Mouse (Mus musculus): ENCODE results near the gene Fev. TPM values are rescaled to one million over a fixed set of nuclear protein-coding genes. Genes with fewer than 3 reads are reported as not detected.

Fev gene
- polyA plus RNA-seq (2015; fragmentation: Nextera tagmentation; extraction: Ambion mirVana): 0.17 TPM in 1 of 2 replicates, not detected in the other

DNA sequence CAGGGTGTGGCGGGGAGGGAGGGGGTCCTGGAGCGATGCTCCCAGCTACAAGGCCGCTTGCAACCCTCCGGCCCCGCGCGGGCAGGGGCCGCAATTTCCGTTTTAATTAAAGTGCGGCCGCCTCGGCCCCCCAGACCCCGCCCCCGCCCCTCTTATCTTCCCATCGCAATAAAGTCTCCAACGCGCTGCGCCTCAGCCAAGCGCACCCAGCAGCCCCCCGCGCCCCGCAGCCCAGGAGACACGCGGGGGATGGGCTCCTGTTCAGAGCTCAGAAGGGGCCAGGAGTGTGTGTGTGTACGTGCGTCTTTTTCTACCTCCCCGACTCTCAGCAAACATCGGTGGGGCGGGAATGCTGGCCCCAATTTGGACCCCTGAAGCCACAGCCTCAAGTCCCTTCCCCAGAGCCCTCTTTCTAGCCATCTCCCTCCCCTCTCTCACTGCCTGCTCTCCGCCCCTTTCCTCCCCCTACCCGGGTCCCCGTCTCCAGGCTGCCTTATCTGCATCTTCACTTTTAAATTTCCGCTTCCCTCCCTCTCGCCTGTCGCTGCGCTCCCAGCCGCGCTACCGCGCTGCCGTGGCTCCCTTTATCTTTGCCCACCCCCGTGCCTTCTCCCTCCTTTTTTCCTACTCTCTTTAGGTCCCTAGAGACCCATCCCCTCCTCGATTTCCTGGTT is at the start of gene Fev:
Fev (minus strand) TSS at position 51 of the 674 bp plus-strand sequence.
- Histone ChIP-seq H3K4me2 (peak within 1 kb of the TSS; percentile 35), H3K4me1 (peaks cover 33% of the 10 kb centered on the region), H3K36me3 (no peaks in the 10 kb centered on the region), H3K9me3 (no peaks in the 10 kb centered on the region), H3K9ac (no peak within 1 kb of the TSS), H3K27ac (no peak within 1 kb of the TSS), H3K4me3 (peak within 1 kb of the TSS; percentile 24), H3K27me3 (peaks cover 94% of the 10 kb centered on the region)
- 1% methylated on average over 41 of the region's 43 CpGs for WGBS
- ATAC-seq (ENCODE audit: insufficient number of reproducible peaks, low FRiP score, low TSS enrichment, low read depth): no peak

DNA sequence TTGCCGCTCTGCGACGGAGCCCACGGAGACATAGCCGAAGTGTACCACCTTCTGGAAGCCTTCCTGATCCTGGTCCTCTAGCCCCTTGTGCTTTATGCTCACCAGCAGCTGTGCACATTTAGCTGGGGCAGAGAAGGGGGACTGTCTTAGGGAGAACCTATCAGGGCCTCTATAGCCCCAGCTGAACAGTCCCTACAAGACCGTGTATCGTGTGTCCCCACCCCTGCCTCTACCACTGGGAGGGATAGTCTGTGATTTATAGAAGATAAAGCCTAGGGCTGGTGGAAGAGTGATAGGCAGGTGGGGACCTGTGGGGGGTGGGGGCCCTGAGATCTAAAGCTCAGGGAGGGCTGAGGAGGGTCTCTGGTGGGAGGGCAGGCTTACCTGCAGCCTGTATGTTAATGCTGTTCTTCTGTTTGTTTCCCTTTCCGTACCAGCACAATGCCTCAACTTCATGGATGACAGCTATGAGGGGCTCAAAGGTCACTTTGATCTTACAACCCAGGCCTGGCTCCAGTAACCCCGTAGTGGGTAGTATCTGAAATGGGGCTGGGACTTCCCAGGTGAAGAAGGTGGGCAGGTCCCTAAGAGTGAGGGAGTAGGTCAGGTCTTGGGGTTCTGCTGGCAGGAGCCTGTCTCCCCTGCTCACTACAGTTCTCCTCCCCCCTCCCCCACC is 42.5 kb upstream of the Fev start:
- no peak overlapping the region for H3K9ac ChIP-seq

DNA sequence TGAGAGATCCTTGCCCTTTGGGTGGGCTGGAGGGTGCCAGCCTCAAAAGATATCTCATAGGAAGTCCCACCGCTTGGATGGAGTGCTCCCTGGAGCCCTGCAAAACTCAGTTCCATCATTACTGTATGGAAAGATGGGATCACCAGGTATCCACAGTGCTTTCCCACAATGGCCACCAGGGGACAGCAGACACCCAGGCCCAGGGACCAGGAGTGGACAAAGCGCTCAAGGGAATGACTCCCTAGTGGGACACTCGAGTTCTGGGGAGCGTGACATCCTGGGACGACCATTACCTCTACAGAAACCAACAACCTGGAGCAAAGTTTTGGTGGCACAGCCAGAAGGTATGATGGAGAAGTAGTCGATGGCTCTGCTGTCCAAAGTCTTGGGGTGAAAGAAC is 41.5 kb upstream of the Fev start:
- no peaks in the 10 kb centered on the region for H3K4me1 ChIP-seq
- no peak for ATAC-seq (ENCODE audit: insufficient number of reproducible peaks, low FRiP score, low TSS enrichment, low read depth)
- H3K36me3 ChIP-seq: no peaks in the 10 kb centered on the region
- no peaks in the 10 kb centered on the region for H3K9me3 ChIP-seq
- H3K9ac ChIP-seq: no peak overlapping the region
- H3K4me3 ChIP-seq: no peak overlapping the region
- 43% methylated on average over 6 of the region's 6 CpGs for WGBS
- peaks cover 37% of the 10 kb centered on the region; the same call in 1 of the 2 replicates for H3K27me3 ChIP-seq
- H3K27ac ChIP-seq: no peak overlapping the region
- no peak overlapping the region for H3K4me2 ChIP-seq

More for the DNA sequence above, 42.5 kb upstream of the Fev start:
- no peak overlapping the region for H3K4me2 ChIP-seq
- H3K9me3 ChIP-seq: no peaks in the 10 kb centered on the region
- no peaks in the 10 kb centered on the region for H3K36me3 ChIP-seq
- peaks cover 32% of the 10 kb centered on the region for H3K27me3 ChIP-seq
- H3K4me3 ChIP-seq: no peak overlapping the region
- H3K27ac ChIP-seq: no peak overlapping the region
- 80% methylated on average over 9 of the region's 9 CpGs for WGBS
- H3K4me1 ChIP-seq: no peaks in the 10 kb centered on the region
- no peak for ATAC-seq (ENCODE audit: insufficient number of reproducible peaks, low FRiP score, low TSS enrichment, low read depth)

DNA sequence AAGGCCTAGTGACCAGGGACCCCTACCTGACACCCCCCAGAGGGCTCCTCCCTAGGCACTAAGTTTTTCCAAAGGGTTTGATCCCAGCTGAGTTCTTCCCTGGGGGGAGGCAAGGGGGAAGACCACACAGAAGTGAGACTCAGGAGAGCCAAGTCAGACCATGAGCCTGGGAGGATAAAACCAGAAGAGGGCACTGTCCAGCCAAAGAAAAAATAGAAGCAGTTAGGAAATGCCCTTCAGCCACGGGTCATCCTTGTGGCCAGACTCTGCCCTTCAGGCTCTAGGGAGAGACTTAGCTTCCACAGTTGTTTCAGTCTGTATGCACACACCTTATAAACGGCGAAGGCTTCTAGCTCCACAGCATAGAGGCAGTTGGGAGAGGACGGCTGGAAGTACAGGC is 39.2 kb upstream of the Fev start:
- H3K27ac ChIP-seq: no peak overlapping the region
- H3K9ac ChIP-seq: no peak overlapping the region
- 66% methylated on average over 4 of the region's 4 CpGs for WGBS
- H3K4me3 ChIP-seq: no peak overlapping the region
- no peak overlapping the region for H3K4me2 ChIP-seq
- no peak for ATAC-seq (ENCODE audit: insufficient number of reproducible peaks, low FRiP score, low TSS enrichment, low read depth)
- no peaks in the 10 kb centered on the region for H3K36me3 ChIP-seq
- peaks cover 28% of the 10 kb centered on the region for H3K27me3 ChIP-seq
- no peaks in the 10 kb centered on the region for H3K9me3 ChIP-seq
- H3K4me1 ChIP-seq: no peaks in the 10 kb centered on the region

DNA sequence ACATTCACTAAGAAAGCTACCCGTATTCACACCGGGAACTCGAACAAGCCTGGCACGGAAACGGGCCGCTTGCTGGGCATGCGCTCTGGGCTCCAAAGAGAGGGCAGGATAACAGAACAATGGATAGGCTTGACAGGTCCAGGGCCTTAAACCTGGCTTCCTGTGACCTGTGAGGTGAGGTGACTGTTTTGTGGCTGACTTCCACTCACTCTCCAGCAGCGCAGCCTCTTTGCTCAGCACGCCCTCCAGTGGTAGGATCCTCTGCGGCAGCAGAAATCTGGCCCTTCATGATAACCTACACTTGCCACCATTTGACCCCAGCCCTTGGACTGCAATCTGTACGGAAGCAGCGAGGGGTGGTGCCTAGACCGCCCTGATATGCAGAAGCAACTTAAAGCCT is 30.5 kb upstream of the Fev start:
- Histone ChIP-seq H3K9ac (no peak overlapping the region), H3K4me1 (no peaks in the 10 kb centered on the region)

DNA sequence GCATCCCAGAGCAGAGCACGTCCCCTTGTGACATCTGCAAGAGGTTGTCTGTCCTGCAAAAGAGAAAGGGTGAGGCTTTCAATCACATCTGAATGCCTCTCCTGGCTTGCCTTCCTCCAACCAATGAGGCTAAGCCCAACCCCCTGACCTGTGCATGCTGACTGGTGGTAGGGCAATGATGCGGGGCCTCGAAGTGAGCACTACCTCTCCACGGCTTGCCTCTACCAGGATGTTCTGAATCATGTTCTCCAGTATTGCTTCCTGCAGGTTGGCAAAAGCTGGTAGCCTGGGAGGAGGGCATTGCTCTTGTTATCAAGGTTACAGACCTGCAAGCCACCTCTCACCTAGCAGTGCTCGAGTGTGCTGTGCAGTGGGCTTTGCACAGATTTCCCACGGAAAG is 17.0 kb upstream of the Fev start:
- Histone ChIP-seq H3K4me1 (peaks cover 20% of the 10 kb centered on the region), H3K4me3 (no peak overlapping the region), H3K27me3 (peaks cover 86% of the 10 kb centered on the region), H3K36me3 (no peaks in the 10 kb centered on the region), H3K9me3 (no peaks in the 10 kb centered on the region), H3K4me2 (no peak overlapping the region), H3K27ac (no peak overlapping the region), H3K9ac (no peak overlapping the region)
- ATAC-seq (ENCODE audit: insufficient number of reproducible peaks, low FRiP score, low TSS enrichment, low read depth): no peak
- WGBS: 18% methylated on average over 6 of the region's 6 CpGs

More for the DNA sequence above, 30.5 kb upstream of the Fev start:
- no peak for ATAC-seq (ENCODE audit: insufficient number of reproducible peaks, low FRiP score, low TSS enrichment, low read depth)
- Histone ChIP-seq H3K27me3 (peaks cover 22% of the 10 kb centered on the region), H3K36me3 (no peaks in the 10 kb centered on the region), H3K9me3 (no peaks in the 10 kb centered on the region), H3K4me3 (no peak overlapping the region), H3K4me2 (no peak overlapping the region), H3K27ac (no peak overlapping the region)
- 28% methylated on average over 13 of the region's 13 CpGs for WGBS

DNA sequence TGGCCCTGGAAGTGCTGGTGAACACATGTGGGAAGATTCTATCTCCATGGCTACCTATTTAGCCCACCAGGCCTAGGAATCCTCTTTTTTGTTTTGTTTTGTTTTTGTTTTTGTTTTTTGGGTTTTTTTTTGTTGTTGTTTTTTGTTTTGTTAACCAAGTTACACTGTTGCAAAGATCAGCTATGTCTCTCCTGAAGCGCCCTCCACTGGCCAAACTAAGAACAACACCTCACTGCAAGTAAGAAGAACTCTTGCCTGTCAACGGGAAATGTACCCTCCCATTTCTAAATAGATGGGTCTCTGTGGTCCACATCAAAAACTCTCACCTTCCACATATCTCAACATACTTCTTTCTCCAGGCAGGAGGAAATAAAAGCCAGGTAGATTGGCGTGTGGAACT is 16.5 kb upstream of the Fev start:
- WGBS: 5% methylated on average over 3 of the region's 3 CpGs
- Histone ChIP-seq H3K9me3 (no peaks in the 10 kb centered on the region), H3K4me3 (no peak overlapping the region), H3K27ac (no peak overlapping the region), H3K4me1 (peaks cover 20% of the 10 kb centered on the region), H3K36me3 (no peaks in the 10 kb centered on the region), H3K4me2 (no peak overlapping the region), H3K9ac (no peak overlapping the region), H3K27me3 (peaks cover 88% of the 10 kb centered on the region)
- no peak for ATAC-seq (ENCODE audit: insufficient number of reproducible peaks, low FRiP score, low TSS enrichment, low read depth)

DNA sequence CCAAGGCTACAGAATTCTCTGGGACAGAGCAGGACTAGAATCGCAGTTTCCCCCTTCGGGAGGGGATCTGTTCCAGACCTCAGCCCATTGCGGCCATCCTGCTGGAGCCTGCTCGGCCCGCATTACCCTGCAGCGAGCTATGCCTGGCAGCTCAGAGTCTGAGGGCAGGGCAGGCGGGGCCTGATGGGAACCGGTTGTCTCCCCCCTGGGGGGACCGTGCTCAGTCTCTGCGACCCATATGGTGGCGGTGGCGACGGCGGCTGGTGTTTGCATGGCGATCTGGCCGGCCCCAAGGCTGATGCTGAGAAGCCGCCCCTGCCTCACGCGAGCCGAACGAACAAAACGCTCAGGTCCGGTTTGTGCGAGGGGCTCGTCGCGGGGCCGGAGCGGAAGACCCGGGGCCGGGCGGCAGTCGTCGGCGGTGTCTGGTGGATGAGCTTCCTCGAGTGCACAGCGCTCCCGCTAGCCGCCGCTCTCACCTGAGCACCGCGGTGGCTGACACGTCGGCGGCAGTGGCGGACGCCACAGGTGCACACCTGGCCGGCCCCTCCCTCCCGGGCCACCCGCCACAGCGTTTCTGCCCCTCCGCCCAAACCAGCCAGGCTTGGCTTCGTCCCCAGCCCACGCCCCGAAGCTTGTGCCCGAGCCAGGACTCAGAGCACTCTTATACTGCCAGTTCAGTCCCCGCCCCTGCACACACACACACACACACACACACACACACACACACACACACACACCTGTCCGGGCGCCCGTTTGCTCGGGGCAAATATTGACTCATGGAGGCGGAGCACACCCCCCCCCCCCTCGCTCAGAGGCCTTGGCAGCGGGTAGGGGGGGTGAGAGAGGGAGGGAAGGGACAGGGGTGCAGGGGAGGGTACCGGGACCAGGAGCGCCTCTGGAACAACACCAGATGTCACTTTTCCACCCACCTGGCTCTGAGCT is 15.4 kb upstream of the Fev start:
- Histone ChIP-seq H3K4me2 (peak overlapping the region; percentile 68), H3K4me3 (peak overlapping the region; percentile 34), H3K4me1 (peaks cover 20% of the 10 kb centered on the region), H3K9me3 (no peaks in the 10 kb centered on the region), H3K9ac (no peak overlapping the region), H3K27me3 (peaks cover 97% of the 10 kb centered on the region), H3K36me3 (no peaks in the 10 kb centered on the region), H3K27ac (no peak overlapping the region)
- ATAC-seq (ENCODE audit: insufficient number of reproducible peaks, low FRiP score, low TSS enrichment, low read depth): 0 out of 2 replicates have a peak, but pooled peaks have one; percentile 40
- WGBS: under 1% methylated on average over 66 of the region's 66 CpGs

DNA sequence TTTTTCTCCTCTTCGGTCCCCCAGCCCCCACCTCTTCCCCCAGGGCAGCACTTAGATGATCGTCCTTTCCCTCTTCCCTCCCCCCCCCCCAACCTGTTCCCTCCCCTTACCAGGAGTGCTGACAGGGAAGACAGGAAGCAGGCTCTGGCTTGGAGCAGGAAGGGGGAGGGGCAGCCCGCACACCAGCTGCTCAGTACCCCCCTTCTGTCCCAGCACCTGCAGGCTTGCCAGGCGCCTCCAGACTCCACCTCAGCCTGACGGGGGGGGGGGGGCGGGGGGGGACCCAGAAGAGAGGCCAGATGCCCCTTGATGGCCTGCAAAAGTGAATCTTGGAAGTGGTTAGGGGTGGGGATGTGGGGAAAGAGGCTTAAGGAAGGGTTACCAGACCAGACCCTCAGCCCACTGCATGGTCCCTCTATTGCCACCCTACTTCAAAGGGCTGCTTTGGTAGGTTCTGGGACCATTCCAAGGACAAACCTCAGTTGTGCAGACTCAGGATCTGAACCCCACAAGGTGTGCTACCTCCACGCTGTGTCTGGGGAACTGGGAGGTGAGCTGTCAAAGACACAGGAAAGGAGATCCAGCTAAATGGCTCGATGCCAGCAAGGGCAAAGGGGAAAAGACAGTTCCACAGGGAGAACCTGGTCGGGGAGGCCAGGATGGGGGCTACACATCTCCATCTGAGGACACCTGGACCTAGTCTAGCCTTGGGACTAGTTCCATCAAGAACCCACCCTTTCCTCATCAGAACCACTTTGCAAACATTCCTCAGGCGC is 13.6 kb upstream of the Fev start:
- Histone ChIP-seq H3K4me1 (peaks cover 20% of the 10 kb centered on the region), H3K27me3 (peaks cover 97% of the 10 kb centered on the region), H3K4me3 (no peak overlapping the region), H3K27ac (no peak overlapping the region), H3K9ac (no peak overlapping the region), H3K4me2 (no peak overlapping the region), H3K9me3 (no peaks in the 10 kb centered on the region), H3K36me3 (no peaks in the 10 kb centered on the region)
- ATAC-seq (ENCODE audit: insufficient number of reproducible peaks, low FRiP score, low TSS enrichment, low read depth): no peak
- WGBS: 8% methylated on average over 6 of the region's 10 CpGs

DNA sequence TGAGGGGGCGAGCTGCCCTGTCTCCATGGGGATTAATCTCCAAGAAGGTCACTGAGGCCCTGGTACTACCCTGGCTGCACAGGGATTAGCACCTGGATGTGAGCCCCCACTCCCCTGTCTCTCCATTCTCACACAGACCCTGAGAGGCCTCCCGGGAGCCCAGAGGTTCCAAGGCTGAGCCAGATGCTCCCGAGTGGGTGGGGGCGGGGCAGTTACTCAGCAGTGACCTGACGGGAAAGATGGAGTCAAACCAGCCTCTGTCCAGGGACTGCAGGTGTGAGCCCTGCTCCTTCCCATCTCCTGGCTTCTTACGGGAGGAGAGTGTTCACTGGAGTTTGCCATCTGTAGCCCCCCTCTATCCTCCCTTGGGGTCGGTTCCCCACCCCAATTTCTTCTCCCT is 12.8 kb upstream of the Fev start:
- ATAC-seq (ENCODE audit: insufficient number of reproducible peaks, low FRiP score, low TSS enrichment, low read depth): no peak
- Histone ChIP-seq H3K4me1 (peaks cover 23% of the 10 kb centered on the region), H3K4me2 (no peak overlapping the region), H3K27me3 (peaks cover 97% of the 10 kb centered on the region), H3K4me3 (no peak overlapping the region), H3K36me3 (no peaks in the 10 kb centered on the region), H3K9me3 (no peaks in the 10 kb centered on the region), H3K27ac (no peak overlapping the region), H3K9ac (no peak overlapping the region)
- 3% methylated on average over 7 of the region's 7 CpGs for WGBS

DNA sequence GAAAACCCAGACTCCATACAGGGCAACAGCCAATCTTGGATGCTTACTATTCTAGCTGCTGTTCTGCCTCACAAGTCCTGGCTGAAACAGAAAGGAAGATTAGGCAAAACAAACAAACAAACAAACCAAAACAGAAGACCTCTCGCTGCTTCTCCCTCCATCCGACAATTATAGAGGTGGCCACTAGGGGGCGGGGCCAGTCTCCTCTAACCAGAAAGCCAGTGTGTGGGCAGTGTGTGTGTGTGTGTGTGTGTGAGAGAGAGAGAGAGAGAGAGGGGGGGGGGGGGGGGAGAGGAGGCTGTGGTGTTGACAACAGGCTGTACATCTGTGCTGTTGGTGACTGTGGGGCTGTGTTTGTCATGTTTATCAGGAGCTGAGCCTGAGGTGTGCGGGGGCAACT is 9.7 kb upstream of the Fev start:
- Histone ChIP-seq H3K27ac (no peak overlapping the region), H3K4me3 (no peak overlapping the region), H3K27me3 (peaks cover 97% of the 10 kb centered on the region), H3K4me2 (no peak overlapping the region), H3K9ac (no peak overlapping the region), H3K36me3 (no peaks in the 10 kb centered on the region), H3K9me3 (no peaks in the 10 kb centered on the region), H3K4me1 (peaks cover 15% of the 10 kb centered on the region)
- ATAC-seq (ENCODE audit: insufficient number of reproducible peaks, low FRiP score, low TSS enrichment, low read depth): no peak
- WGBS: 15% methylated on average over 4 of the region's 4 CpGs
